Mouse (Mus musculus) lung, embryonic 14.5 days (tissue): ENCODE measurements around the gene Anks1b. TPM values are rescaled to one million over a fixed set of nuclear protein-coding genes. Genes with fewer than 3 reads are reported as not detected.

Experiments used
- ATAC-seq: fragments of 200-750 bp; cut with Nextera tagmentation; 2 replicates; pipeline ENCODE4 v1.8.0; 2017; ENCODE audit warnings: mild to moderate bottlenecking, moderate TSS enrichment, moderate library complexity; ENCODE audit not compliant: insufficient read depth
- DNase-seq: peaks from one replicate; pipeline ENCODE4 v3.0.0-alpha.2; 2015
- H3K27ac ChIP-seq: fragments of 300-500 bp; sonication (generic); 2 replicates; pipeline ENCODE4 v1.5.1; 2014; ENCODE audit warnings: low read depth, mild to moderate bottlenecking, moderate library complexity
- H3K27me3 ChIP-seq: fragments of 300-500 bp; sonication (generic); 2 replicates; pipeline ENCODE4 v1.6.1; 2014; ENCODE audit warnings: low read length, control low read depth; ENCODE audit not compliant: insufficient read depth
- H3K36me3 ChIP-seq: fragments of 300-500 bp; sonication (generic); 2 replicates; pipeline ENCODE4 v1.6.1; 2014; ENCODE audit warnings: control low read depth; ENCODE audit not compliant: insufficient read depth
- H3K4me1 ChIP-seq: fragments of 300-500 bp; sonication (generic); 2 replicates; pipeline ENCODE4 v1.6.1; 2014; ENCODE audit warnings: antibody characterized with exemption, control low read depth; ENCODE audit not compliant: insufficient read depth
- H3K4me2 ChIP-seq: fragments of 300-500 bp; sonication (generic); 2 replicates; pipeline ENCODE4 v1.6.1; 2014; ENCODE audit warnings: mild to moderate bottlenecking
- H3K4me3 ChIP-seq: fragments of 300-500 bp; sonication (generic); 2 replicates; pipeline ENCODE4 v1.5.1; 2014; ENCODE audit warnings: low read depth, low read length
- H3K9ac ChIP-seq: fragments of 300-500 bp; sonication (generic); 2 replicates; pipeline ENCODE4 v1.6.1; 2014
- H3K9me3 ChIP-seq: fragments of 300-500 bp; sonication (generic); 2 replicates; pipeline ENCODE4 v1.6.1; 2016; ENCODE audit warnings: low read depth, low read length, control low read depth
- CTCF ChIP-seq: IDR thresholded peaks from 2 replicates; pipeline ENCODE4 v1.5.1; 2016; ENCODE audit warnings: antibody characterized with exemption, low read depth
- WGBS: fragments of 180-500 bp; shearing (Covaris S2); extraction: QIAGEN DNeasy Blood & Tissue Kit; methylation state at CpG from one replicate; pipeline ENCODE4 v1.1.7; 2014; 5-methylcytosine and 5-hydroxymethylcytosine counted together
- polyA plus RNA-seq: library from polyadenylated mRNA; unstranded; fragments of >200 nt; fragmentation: Nextera tagmentation; extraction: Ambion mirVana; gene quantifications from 2 replicates; pipeline ENCODE4 v1.2.1, GENCODE M21; 2014

Anks1b gene
- polyA plus RNA-seq, 1 experiment from 2014 or later: 1.2 TPM

- Histone ChIP-seq H3K9me3 (no peaks in the 10 kb centered on the region), H3K36me3 (no peaks in the 10 kb centered on the region), H3K9ac (no peak overlapping the region), H3K4me2 (no peak overlapping the region), H3K27me3 (no peaks in the 10 kb centered on the region), H3K27ac (no peak overlapping the region), H3K4me3 (no peak overlapping the region), H3K4me1 (no peaks in the 10 kb centered on the region)
- DNase-seq: no peak
- TF ChIP-seq CTCF: no peak
- WGBS: 79% methylated on average over 1 of the region's 1 CpGs
- ATAC-seq: no peak
Observed at GRCm38 (mm10) chr10:89946636-89947349, 73.5 kb downstream of the Anks1b start.

GRCm38 (mm10) chr10:89974361-89974760 lies 101.1 kb downstream of the Anks1b start:
- TF ChIP-seq CTCF: no peak
- Histone ChIP-seq H3K4me3 (no peak overlapping the region), H3K4me1 (no peaks in the 10 kb centered on the region), H3K4me2 (no peak overlapping the region), H3K27me3 (no peaks in the 10 kb centered on the region), H3K9me3 (no peaks in the 10 kb centered on the region), H3K27ac (no peak overlapping the region), H3K36me3 (no peaks in the 10 kb centered on the region), H3K9ac (no peak overlapping the region)
- DNase-seq: no peak
- 70% methylated on average over 4 of the region's 4 CpGs for WGBS
- ATAC-seq: no peak

- no peak overlapping the region for H3K4me2 ChIP-seq
- WGBS: 57% methylated on average over 3 of the region's 3 CpGs
- ATAC-seq: no peak; the same call in 1 of the 2 replicates
- no peak overlapping the region for H3K27ac ChIP-seq
- no peaks in the 10 kb centered on the region for H3K36me3 ChIP-seq
- no peaks in the 10 kb centered on the region for H3K9me3 ChIP-seq
- DNase-seq: peak; percentile 10
- H3K27me3 ChIP-seq: no peaks in the 10 kb centered on the region
- TF ChIP-seq CTCF: peak; percentile 52
- no peak overlapping the region for H3K9ac ChIP-seq
- no peak overlapping the region for H3K4me3 ChIP-seq
- no peaks in the 10 kb centered on the region for H3K4me1 ChIP-seq
Observed at GRCm38 (mm10) chr10:89975431-89975841, 102.1 kb downstream of the Anks1b start.

GRCm38 (mm10) chr10:89976577-89976976 lies 103.3 kb downstream of the Anks1b start:
- H3K27me3 ChIP-seq: no peaks in the 10 kb centered on the region
- H3K4me1 ChIP-seq: no peaks in the 10 kb centered on the region
- no peak for TF ChIP-seq CTCF
- no peak overlapping the region for H3K4me2 ChIP-seq
- H3K27ac ChIP-seq: no peak overlapping the region
- no peaks in the 10 kb centered on the region for H3K9me3 ChIP-seq
- no peak for ATAC-seq
- no peaks in the 10 kb centered on the region for H3K36me3 ChIP-seq
- no peak overlapping the region for H3K4me3 ChIP-seq
- WGBS: 89% methylated on average over 3 of the region's 3 CpGs
- no peak overlapping the region for H3K9ac ChIP-seq
- no peak for DNase-seq

- H3K4me2 ChIP-seq: no peak overlapping the region
- no peak for DNase-seq
Observed at GRCm38 (mm10) chr10:89994171-89994570, 120.9 kb downstream of the Anks1b start.

GRCm38 (mm10) chr10:89995621-89996428 lies 122.5 kb downstream of the Anks1b start:
- no peak for TF ChIP-seq CTCF
- H3K9ac ChIP-seq: no peak overlapping the region
- H3K27ac ChIP-seq: no peak overlapping the region
- 68% methylated on average over 6 of the region's 6 CpGs for WGBS
- no peak for DNase-seq
- ATAC-seq: no peak
- H3K36me3 ChIP-seq: no peaks in the 10 kb centered on the region
- no peaks in the 10 kb centered on the region for H3K9me3 ChIP-seq
- no peaks in the 10 kb centered on the region for H3K4me1 ChIP-seq
- no peaks in the 10 kb centered on the region for H3K27me3 ChIP-seq
- H3K4me2 ChIP-seq: no peak overlapping the region
- H3K4me3 ChIP-seq: no peak overlapping the region

More at GRCm38 (mm10) chr10:89994171-89994570, 120.9 kb downstream of the Anks1b start:
- no peak for TF ChIP-seq CTCF
- Histone ChIP-seq H3K4me1 (no peaks in the 10 kb centered on the region), H3K4me3 (no peak overlapping the region), H3K27me3 (no peaks in the 10 kb centered on the region), H3K9ac (no peak overlapping the region), H3K36me3 (no peaks in the 10 kb centered on the region), H3K9me3 (no peaks in the 10 kb centered on the region), H3K27ac (no peak overlapping the region)
- no peak for ATAC-seq
- 75% methylated on average over 5 of the region's 5 CpGs for WGBS
